Mouse (Mus musculus) liver (tissue): ENCODE results near the gene Rpl36al.
"Not testable (repeated sequence)": the region's sequence is repeated elsewhere in the genome, so short reads cannot be mapped to it uniquely, and the experiment has no call there.

ENCODE experiments used
- DNase-seq: peaks from one replicate; pipeline ENCODE4 v3.0.0-alpha.2; 2020; ENCODE audit warnings: mixed read lengths

The Rpl36al gene

GRCm38 (mm10) chr12:69192637-69193036, 8.8 kb upstream of the Rpl36al start:
- DNase-seq, result no peak

- DNase-seq, result no peak
Measured at GRCm38 (mm10) chr12:69191396-69191795, 7.5 kb upstream of the Rpl36al start.

DNA sequence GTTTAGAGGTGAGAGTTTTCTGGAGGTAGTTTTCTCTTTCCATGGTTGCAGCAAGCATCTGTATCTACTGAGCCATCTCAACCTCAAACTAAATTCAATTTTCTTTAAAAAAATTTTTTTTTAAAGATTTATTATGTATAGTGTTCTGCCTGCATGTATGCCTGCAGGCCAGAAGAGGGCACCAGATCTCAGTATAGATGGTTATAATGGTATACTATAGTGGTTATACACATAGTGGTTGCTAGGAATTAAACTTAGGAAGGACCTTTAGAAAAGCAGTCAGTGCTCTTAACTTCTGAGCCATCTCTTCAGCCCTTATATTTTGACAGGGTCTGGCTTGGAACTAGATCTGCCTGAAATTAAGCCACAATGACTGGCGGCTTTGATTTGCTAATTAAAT, 6.6 kb upstream of the Rpl36al start:
- DNase-seq, result no peak

DNA sequence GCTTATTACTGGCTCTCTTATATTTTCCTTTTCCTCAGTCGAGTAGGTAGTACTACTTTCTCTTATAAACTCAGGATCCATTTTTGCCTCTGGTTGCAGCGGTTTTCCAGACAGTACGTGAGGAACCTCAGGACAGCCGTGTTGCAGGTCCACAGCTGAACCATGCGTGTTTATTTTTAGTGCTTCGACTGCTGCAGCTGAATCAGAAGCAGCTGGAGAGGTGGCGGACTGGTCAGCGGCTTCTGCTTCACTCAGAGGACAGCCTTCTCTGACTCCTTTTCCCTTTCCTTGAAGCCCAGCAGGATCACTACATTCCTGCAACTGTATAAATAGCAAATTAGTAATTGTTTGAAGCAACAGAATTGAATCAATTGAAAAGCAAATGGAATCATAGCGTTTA, 6.2 kb upstream of the Rpl36al start:
- DNase-seq, result no peak

DNA sequence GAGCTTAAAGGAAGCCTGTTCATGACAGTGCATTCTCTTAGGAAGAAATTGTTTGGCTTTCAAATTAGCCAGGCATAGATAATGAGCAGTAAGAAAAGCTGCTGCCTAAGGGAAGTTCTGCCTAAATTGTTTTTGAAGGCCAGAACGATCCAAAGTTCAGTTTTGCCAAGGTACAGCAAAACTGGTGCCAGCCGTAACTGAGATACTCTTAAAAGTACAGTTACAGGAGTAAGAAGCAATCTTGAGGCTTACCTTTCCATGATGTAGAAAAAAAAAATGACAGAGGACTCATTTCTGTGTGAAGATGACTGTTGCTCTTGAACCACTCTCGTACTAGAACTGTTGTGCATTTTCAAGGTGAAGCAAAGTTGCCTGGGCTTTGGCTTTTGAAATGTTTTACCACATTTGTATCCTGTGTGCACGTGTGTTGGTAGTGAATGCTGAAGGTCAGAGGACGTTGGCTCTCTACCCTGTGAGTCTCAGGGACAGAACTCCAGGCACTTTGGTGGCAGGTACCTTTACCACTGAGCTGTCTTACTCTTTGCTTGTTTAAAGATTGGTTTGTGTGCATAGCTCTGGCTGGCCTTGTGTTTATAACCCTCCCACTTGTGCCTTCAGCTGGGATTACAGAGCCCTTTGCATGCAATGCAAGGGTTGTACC, 3.1 kb upstream of the Rpl36al start:
- DNase-seq, result no peak

- no peak for DNase-seq
Measured at GRCm38 (mm10) chr12:69185371-69185770, 1.5 kb upstream of the Rpl36al start.

- peak; percentile 68 for DNase-seq
Measured at GRCm38 (mm10) chr12:69184342-69185295, 736 bp upstream of the Rpl36al start.

DNA sequence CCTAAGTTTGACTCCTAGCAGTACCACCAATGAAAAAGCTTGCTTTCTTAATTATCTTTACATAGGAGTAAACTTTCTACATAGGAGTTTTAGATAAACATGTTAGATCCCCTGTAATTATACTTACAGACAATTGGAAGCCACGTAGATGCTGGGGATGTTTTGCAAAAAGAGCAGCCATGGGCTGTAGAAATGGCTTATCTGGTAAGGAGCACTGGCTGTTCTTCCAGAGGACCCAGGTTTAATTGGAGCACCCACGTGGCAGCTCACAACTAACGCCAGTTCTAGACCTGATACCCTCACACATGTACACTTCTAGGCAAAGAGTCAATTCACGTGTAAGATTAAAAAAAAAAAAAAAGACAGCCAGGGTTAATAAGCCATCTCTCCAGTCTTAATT, 2.1 kb downstream of the Rpl36al start:
- DNase-seq, result no peak

- DNase-seq, result peak; percentile 14
Measured at GRCm38 (mm10) chr12:69179371-69179770, 4.5 kb downstream of the Rpl36al start.

GRCm38 (mm10) chr12:69177526-69177925, 6.4 kb downstream of the Rpl36al start:
- no peak for DNase-seq

DNA sequence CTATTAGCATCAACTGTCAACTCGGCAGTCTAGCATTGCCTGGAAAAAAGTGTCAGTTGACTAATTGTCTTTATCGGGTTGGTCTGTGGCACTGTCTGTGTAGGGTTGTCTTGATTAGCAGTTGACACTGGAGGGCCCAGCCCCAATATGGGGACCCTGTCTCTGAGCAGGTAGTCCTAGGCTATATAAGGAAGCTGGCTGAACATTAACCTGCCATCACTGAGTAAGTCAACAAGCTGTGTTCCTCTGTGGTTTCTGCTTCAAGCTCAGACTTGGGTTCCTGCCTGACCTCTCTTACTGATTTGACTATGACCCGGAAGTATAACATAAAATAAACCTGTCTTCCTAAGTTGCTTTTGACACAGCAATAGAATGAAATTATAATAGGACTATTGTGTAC, 7.9 kb downstream of the Rpl36al start:
- no peak for DNase-seq

DNA sequence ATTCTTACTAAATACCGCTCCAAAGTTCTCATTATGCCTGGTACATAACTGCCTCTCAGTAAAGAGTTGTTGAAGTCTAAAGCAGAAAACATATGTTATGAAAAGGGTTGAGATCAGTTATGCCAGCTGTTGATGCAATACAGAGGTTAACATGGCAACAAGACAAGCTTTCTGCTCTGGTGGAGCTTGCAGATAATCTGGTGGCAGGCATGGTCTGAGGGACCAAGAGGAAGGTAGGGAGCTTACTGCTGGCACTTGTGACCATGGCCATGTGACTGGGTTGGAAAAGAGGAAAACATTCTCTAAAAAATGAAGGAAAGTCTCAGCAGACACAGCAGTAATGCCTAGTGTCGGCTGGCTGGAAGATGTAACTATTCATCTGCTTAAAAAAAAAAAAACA, 12.6 kb downstream of the Rpl36al start:
- DNase-seq, result no peak

GRCm38 (mm10) chr12:69168461-69169106, 15.3 kb downstream of the Rpl36al start, which contains the start of gene Lrr1:
TSS of gene Lrr1 (plus strand) at chr12:69168814.
- DNase-seq, result peak; percentile 89

DNA sequence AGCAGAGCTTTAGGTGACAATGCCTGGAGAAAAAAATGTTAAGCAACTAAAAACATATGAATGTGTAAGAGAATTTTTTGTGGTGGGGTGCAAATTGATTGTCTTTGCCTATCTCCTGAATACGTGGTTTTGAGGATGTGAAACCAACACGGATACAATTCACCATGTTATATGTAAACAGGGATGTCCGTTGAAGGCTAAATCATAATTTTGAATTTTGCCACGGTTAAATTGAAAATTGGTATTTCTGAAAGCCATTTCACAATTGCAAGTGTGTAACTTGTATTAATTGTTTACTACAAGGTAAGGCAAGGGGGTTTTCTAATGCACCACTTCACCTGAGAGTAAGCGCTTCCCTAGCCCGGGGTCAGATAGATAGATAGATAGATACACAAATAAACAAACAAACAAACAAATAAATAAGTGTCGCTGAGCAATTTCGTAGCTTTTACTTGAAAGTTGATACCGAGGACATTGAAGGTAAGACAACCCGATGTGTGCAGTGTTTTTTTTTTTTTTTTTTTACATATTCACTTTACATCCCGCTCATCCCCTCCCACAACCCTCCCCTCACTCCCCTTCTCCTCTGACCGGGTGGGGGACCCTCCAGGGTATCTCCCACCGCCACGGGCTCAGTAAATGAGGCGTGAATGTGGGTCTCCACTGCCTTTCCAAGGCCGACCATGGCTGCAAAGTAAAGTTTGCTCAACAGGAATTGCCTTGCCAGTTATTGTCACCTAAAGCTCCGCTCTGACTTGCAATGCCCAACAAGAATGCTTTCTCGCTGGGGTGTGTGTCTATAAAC, 16.0 kb downstream of the Rpl36al start:
- DNase-seq, result no peak

- not testable (repeated sequence) for DNase-seq
Measured at GRCm38 (mm10) chr12:69166861-69167581, 16.9 kb downstream of the Rpl36al start.

- DNase-seq, result no peak
Measured at GRCm38 (mm10) chr12:69164904-69165303, 19.0 kb downstream of the Rpl36al start.

- not testable (repeated sequence) for DNase-seq
Measured at GRCm38 (mm10) chr12:69163586-69163985, 20.3 kb downstream of the Rpl36al start.

DNA sequence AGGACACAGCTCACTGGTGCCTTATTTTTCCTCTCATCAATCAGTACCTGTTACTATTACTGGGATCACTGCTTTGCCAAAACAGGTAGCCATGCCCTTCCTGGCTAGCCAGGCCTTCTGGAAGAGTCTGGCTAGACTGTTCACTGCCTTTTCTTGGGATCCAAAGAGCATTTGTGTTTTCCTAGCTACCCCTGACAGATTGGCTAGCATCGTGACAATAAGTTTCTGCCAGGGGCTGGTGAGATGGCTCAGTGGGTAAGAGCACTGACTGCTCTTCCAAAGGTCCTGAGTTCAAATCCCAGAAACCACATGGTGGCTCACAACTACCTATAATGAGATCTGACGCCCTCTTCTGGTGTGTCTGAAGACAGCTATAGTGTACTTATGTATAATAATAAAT, 23.2 kb downstream of the Rpl36al start:
- DNase-seq, result not testable (repeated sequence)

DNA sequence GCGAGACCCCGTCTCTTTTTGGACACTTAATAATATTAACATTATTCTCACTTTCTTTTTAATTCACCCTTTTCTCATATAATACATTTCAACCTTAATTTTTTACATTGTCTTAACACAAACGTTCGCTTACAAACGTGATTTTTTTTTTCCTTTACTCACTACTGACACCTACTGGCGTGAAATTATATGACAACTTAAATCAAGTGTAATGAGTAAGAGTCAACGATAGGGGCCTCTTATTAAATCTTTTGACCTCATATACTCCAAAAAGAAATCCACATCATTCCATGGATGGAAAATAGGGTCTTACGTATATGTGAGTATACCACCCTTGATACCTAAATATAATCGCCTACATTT, 24.3 kb downstream of the Rpl36al start:
- no peak for DNase-seq

GRCm38 (mm10) chr12:69158765-69159577, 24.9 kb downstream of the Rpl36al start, which contains the start of gene Rps29:
TSS of gene Rps29 (minus strand) at chr12:69159186.
- DNase-seq, result peak; percentile 98

GRCm38 (mm10) chr12:69158366-69158764, 25.5 kb downstream of the Rpl36al start:
- DNase-seq, result no peak
